Mouse (Mus musculus) CH12.LX (cell line): Measurements from ENCODE around the gene Dynll1.

Experiments
- CTCF ChIP-seq, 2 experiments: IDR thresholded peaks in 1 of 2; conservative IDR thresholded peaks in 1 of 2; 2 replicates each; pipeline ENCODE4 v1.5.1; 2011 to 2012; ENCODE audit warnings: low read depth in 2 of 2, low read length in 2 of 2, improper control_type of control experiment in 1 of 2, inconsistent platforms in 1 of 2, mild to moderate bottlenecking in 1 of 2, moderate library complexity in 1 of 2
- ELF1 ChIP-seq: IDR thresholded peaks from 2 replicates; pipeline ENCODE4 v1.6.1; 2014; ENCODE audit warnings: low read depth, mild to moderate bottlenecking, inconsistent platforms, low read length, improper control_type of control experiment
- EP300 ChIP-seq: IDR thresholded peaks from 2 replicates; pipeline ENCODE4 v1.6.1; 2011; ENCODE audit warnings: low read length, improper control_type of control experiment
- JUND ChIP-seq: conservative IDR thresholded peaks from 2 replicates; pipeline ENCODE4 v1.6.1; 2011; ENCODE audit warnings: low read depth, low read length, improper control_type of control experiment
- KAT2A ChIP-seq: IDR thresholded peaks from 2 replicates; pipeline ENCODE4 v1.6.1; 2012; ENCODE audit warnings: low read length, improper control_type of control experiment, inconsistent platforms; ENCODE audit not compliant: insufficient replicate concordance
- MAFK ChIP-seq: IDR thresholded peaks from 2 replicates; pipeline ENCODE4 v1.6.1; 2011; ENCODE audit warnings: low read length, improper control_type of control experiment; ENCODE audit not compliant: insufficient replicate concordance
- MAX ChIP-seq: IDR thresholded peaks from 2 replicates; pipeline ENCODE4 v1.6.1; 2011; ENCODE audit warnings: low read length, improper control_type of control experiment
- MAZ ChIP-seq: IDR thresholded peaks from 2 replicates; pipeline ENCODE4 v1.6.1; 2012; ENCODE audit warnings: low read depth, mild to moderate bottlenecking, inconsistent platforms, low read length, improper control_type of control experiment, moderate library complexity
- MYC ChIP-seq: IDR thresholded peaks from 2 replicates; pipeline ENCODE4 v1.6.1; 2011; ENCODE audit warnings: low read depth, mild to moderate bottlenecking, improper control_type of control experiment, low read length
- PAX5 ChIP-seq: IDR thresholded peaks from 2 replicates; pipeline ENCODE4 v1.6.1; 2012; ENCODE audit warnings: low read length, inconsistent platforms, mixed read lengths
- POLR2A ChIP-seq: IDR thresholded peaks from 2 replicates; pipeline ENCODE4 v1.6.1; 2011; ENCODE audit warnings: low read depth, mild to moderate bottlenecking, improper control_type of control experiment, low read length
- ZNF384 ChIP-seq: IDR thresholded peaks from 2 replicates; pipeline ENCODE4 v1.6.1; 2012; ENCODE audit warnings: low read depth, low read length, improper control_type of control experiment, inconsistent platforms

DNA sequence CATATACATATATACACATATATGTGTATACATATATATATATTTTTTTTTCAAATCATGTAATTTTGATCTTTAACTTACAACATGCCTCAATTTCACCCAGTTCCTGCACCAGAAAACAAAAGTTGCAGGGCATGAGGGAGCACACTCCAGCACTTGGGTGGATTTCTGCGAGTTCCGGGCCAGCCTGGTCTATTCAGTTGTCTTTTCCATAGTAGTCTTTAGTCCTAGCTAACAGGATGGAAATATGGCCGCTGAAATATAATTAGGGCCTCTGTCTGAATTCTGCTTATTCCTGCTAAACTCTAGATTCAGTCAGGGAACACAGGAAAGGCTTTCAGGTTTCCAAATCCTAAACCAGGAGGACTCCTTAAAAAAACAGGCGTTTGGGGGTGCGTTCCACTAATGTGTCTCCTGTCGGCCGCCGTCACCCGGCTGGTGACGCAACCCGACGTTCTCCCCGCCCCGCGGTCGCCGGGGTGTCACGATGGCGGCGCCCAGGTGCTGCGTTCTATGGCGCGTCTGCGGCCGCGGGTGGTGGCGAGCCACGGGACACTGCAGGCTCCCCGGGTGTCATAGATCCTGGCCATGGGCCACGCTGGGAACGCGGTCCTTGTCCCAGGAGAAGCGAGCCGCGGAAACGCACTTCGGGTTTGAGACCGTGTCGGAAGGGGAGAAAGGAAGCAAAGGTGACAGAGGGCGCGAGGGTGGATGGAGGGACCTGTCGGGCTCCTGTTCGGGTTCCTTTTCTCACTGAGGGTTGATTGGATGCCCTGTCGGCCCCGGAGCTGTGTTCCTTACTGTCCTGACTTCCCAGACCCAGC lies 21.4 kb downstream of the Dynll1 start, which contains the start of gene Coq5:
- TF ChIP-seq POLR2A = peak; percentile 87
- TF ChIP-seq CTCF (conservative IDR thresholded peaks at IDR 0.05 in 1 of 2, IDR thresholded peaks at IDR 0.05 in 1 of 2; ENCODE audit: low read depth in 2 of 2, low read length in 2 of 2) = no peak
- no peak for TF ChIP-seq JUND
- TF ChIP-seq EP300 = no peak
- TF ChIP-seq KAT2A = peak; percentile 79; the same call in 1 of the 2 replicates
- peak; percentile 71 for TF ChIP-seq ELF1
- TF ChIP-seq PAX5 = no peak
- TF ChIP-seq MYC = no peak
- 0 out of 2 replicates have a peak, but pooled peaks have one; percentile 13 for TF ChIP-seq MAFK
- TF ChIP-seq ZNF384 = peak; percentile 96
- TF ChIP-seq MAZ = no peak; the same call in 1 of the 2 replicates
- peak; percentile 78 for TF ChIP-seq MAX
